In genomic region chr16:29771320-29771719, GRCm38 (mm10) we compare ENCODE assay signal across 13 mouse cellular contexts.
DNase-seq lines count a peak whose midpoint lies in the region; ATAC-seq and TF ChIP-seq lines count a peak whose summit lies in the region.
"Had no signal": no experiment of that assay in that cellular context is flagged by ENCODE, and none has a peak within 500 bp of the region (broad histone marks: within the 10 kb centered on the region; RNA-seq: fewer than 3 reads in every experiment).

No protein-coding gene starts in this region.

- peaks cover 21% of the 10 kb centered on the region for H3K4me1 ChIP-seq in embryonic facial prominence, embryonic 12.5 days
- peaks cover 12% of the 10 kb centered on the region for H3K4me1 ChIP-seq in forebrain, embryonic 15.5 days
- H3K4me1 ChIP-seq in midbrain, embryonic 15.5 days, result peaks cover 10% of the 10 kb centered on the region; the same call in 1 of the 2 replicates
- peaks cover 6% of the 10 kb centered on the region; the same call in 1 of the 2 replicates for H3K4me1 ChIP-seq in thymus, adult 2 months (replicated peaks; ENCODE audit: control insufficient read depth, insufficient read depth, low read length)
- H3K4me1 ChIP-seq: neural tube, embryonic 15.5 days had no signal

- H3K4me2 ChIP-seq in embryonic facial prominence, embryonic 12.5 days (replicated peaks), result no peak overlapping the region
- H3K4me2 ChIP-seq in forebrain, embryonic 15.5 days (replicated peaks), result no peak overlapping the region
- no peak overlapping the region for H3K4me2 ChIP-seq in midbrain, embryonic 15.5 days
- H3K4me2 ChIP-seq: embryonic facial prominence, embryonic 15.5 days; heart, embryonic 12.5 days; neural tube, embryonic 15.5 days had no signal

- no peak overlapping the region for H3K4me3 ChIP-seq in layer of hippocampus, adult 2 months
- H3K4me3 ChIP-seq in embryonic facial prominence, embryonic 12.5 days, result no peak overlapping the region
- no peak overlapping the region for H3K4me3 ChIP-seq in forebrain, embryonic 15.5 days
- H3K4me3 ChIP-seq in midbrain, embryonic 15.5 days, result no peak overlapping the region
- H3K4me3 ChIP-seq in thymus, adult 2 months (ENCODE audit: control insufficient read depth, insufficient read depth, low read length), result no peak overlapping the region
- H3K4me3 ChIP-seq: embryonic facial prominence, embryonic 15.5 days; heart, embryonic 12.5 days; neural tube, embryonic 15.5 days had no signal

- no peak for TF ChIP-seq POLR2A in thymus, adult 2 months (IDR thresholded peaks at IDR 0.05; ENCODE audit: control insufficient read depth, extremely low read depth, insufficient read depth, low read length, poor library complexity)

- peak overlapping the region; percentile 71; the same call in 1 of the 2 replicates for H3K27ac ChIP-seq in layer of hippocampus, adult 2 months
- H3K27ac ChIP-seq in embryonic facial prominence, embryonic 12.5 days, result peak overlapping the region; percentile 14; the same call in 1 of the 2 replicates
- no peak overlapping the region for H3K27ac ChIP-seq in forebrain, embryonic 15.5 days (replicated peaks)
- no peak overlapping the region for H3K27ac ChIP-seq in midbrain, embryonic 15.5 days
- no peak overlapping the region for H3K27ac ChIP-seq in thymus, adult 2 months (ENCODE audit: control insufficient read depth, insufficient read depth, low read length)
- H3K27ac ChIP-seq: embryonic facial prominence, embryonic 15.5 days; neural tube, embryonic 15.5 days had no signal

- no peak for TF ChIP-seq CTCF in layer of hippocampus, adult 2 months (conservative IDR thresholded peaks at IDR 0.05)
- no peak for TF ChIP-seq CTCF in thymus, adult 2 months (IDR thresholded peaks at IDR 0.05; ENCODE audit: borderline replicate concordance, control insufficient read depth, extremely low read depth, insufficient read depth, low read length, poor library complexity)

- no peak overlapping the region for H3K9ac ChIP-seq in embryonic facial prominence, embryonic 12.5 days
- no peak overlapping the region for H3K9ac ChIP-seq in forebrain, embryonic 15.5 days (replicated peaks)
- H3K9ac ChIP-seq in midbrain, embryonic 15.5 days, result no peak overlapping the region
- H3K9ac ChIP-seq: embryonic facial prominence, embryonic 15.5 days; heart, embryonic 12.5 days; neural tube, embryonic 15.5 days had no signal

- DNase-seq in layer of hippocampus, adult 2 months (ENCODE audit: low spot score in 2 of 2), result no peak
- DNase-seq in layer of hippocampus, adult 9-10 months (ENCODE audit: low spot score), result no peak
- DNase-seq in thymus, adult 2 months, result no peak
- DNase-seq: lung, adult 2 months; right cerebral cortex, postnatal 14 days had no signal

- H3K36me3 ChIP-seq in embryonic facial prominence, embryonic 12.5 days, result no peaks in the 10 kb centered on the region
- H3K36me3 ChIP-seq in forebrain, embryonic 15.5 days, result no peaks in the 10 kb centered on the region
- no peaks in the 10 kb centered on the region for H3K36me3 ChIP-seq in midbrain, embryonic 15.5 days (replicated peaks)
- H3K36me3 ChIP-seq in thymus, adult 2 months (ENCODE audit: control insufficient read depth, insufficient read depth, low read length), result no peaks in the 10 kb centered on the region
- H3K36me3 ChIP-seq: embryonic facial prominence, embryonic 15.5 days; heart, embryonic 12.5 days; neural tube, embryonic 15.5 days had no signal

- H3K27me3 ChIP-seq in embryonic facial prominence, embryonic 12.5 days, result no peaks in the 10 kb centered on the region
- H3K27me3 ChIP-seq in forebrain, embryonic 15.5 days, result no peaks in the 10 kb centered on the region
- no peaks in the 10 kb centered on the region for H3K27me3 ChIP-seq in midbrain, embryonic 15.5 days (replicated peaks)
- H3K27me3 ChIP-seq in thymus, adult 2 months (ENCODE audit: control insufficient read depth, insufficient read depth, low read length), result no peaks in the 10 kb centered on the region
- H3K27me3 ChIP-seq: CH12.LX; embryonic facial prominence, embryonic 15.5 days had no signal

- ATAC-seq in embryonic facial prominence, embryonic 12.5 days (ENCODE audit: insufficient number of reproducible peaks, insufficient read depth, low FRiP score, low TSS enrichment), result 0 out of 2 replicates have a peak, but pooled peaks have one; percentile 32
- peak; percentile 26; the same call in 1 of the 2 replicates for ATAC-seq in forebrain, embryonic 15.5 days (replicated peaks)
- ATAC-seq in midbrain, embryonic 15.5 days (replicated peaks), result peak; percentile 67
- no peak for ATAC-seq in inflammation-experienced regulatory T-cells, adult 6 months

- WGBS in embryonic facial prominence, embryonic 12.5 days, result 39% methylated on average over 4 of the region's 4 CpGs
- 40% methylated on average over 4 of the region's 4 CpGs for WGBS in forebrain, embryonic 15.5 days
- WGBS in midbrain, embryonic 15.5 days, result 33% methylated on average over 4 of the region's 4 CpGs
- WGBS in thymus, adult 2 months, result 81% methylated on average over 4 of the region's 4 CpGs

- H3K9me3 ChIP-seq in embryonic facial prominence, embryonic 12.5 days, result no peaks in the 10 kb centered on the region
- no peaks in the 10 kb centered on the region for H3K9me3 ChIP-seq in forebrain, embryonic 15.5 days
- H3K9me3 ChIP-seq in midbrain, embryonic 15.5 days, result no peaks in the 10 kb centered on the region
- H3K9me3 ChIP-seq: embryonic facial prominence, embryonic 15.5 days; neural tube, embryonic 15.5 days had no signal

Comparison
In these comparisons a context has a peak if more than half of its experiments do, and no peak if none do; other contexts are left out.
1. H3K27ac ChIP-seq: peak in layer of hippocampus, adult 2 months (single experiment) and embryonic facial prominence, embryonic 12.5 days (single experiment); none in forebrain, embryonic 15.5 days (single experiment), midbrain, embryonic 15.5 days (single experiment) and thymus, adult 2 months (single experiment).